Mouse (Mus musculus) neural tube, embryonic 12.5 days (tissue): ENCODE data around the gene Atxn1. TPM values are rescaled to one million over a fixed set of nuclear protein-coding genes. Genes with fewer than 3 reads are reported as not detected.

Experiments
- ATAC-seq: fragments of 200-750 bp; cut with Nextera tagmentation; 2 replicates; pipeline ENCODE4 v1.8.0; 2017; ENCODE audit warnings: low read depth, mild to moderate bottlenecking, moderate TSS enrichment, moderate library complexity; ENCODE audit not compliant: low FRiP score
- H3K27ac ChIP-seq: fragments of 300-500 bp; sonication (generic); 2 replicates; pipeline ENCODE4 v1.5.1; 2016
- H3K27me3 ChIP-seq: fragments of 300-500 bp; sonication (generic); replicated peaks from 2 replicates; pipeline ENCODE4 v1.6.1; 2016; ENCODE audit warnings: mild to moderate bottlenecking
- H3K36me3 ChIP-seq: fragments of 300-500 bp; sonication (generic); 2 replicates; pipeline ENCODE4 v1.6.1; 2016; ENCODE audit warnings: mild to moderate bottlenecking
- H3K4me1 ChIP-seq: fragments of 300-500 bp; sonication (generic); 2 replicates; pipeline ENCODE4 v1.6.1; 2016
- H3K4me2 ChIP-seq: fragments of 300-500 bp; sonication (generic); replicated peaks from 2 replicates; pipeline ENCODE4 v1.6.1; 2016; ENCODE audit warnings: mild to moderate bottlenecking
- H3K4me3 ChIP-seq: fragments of 300-500 bp; sonication (generic); 2 replicates; pipeline ENCODE4 v1.5.1; 2016
- H3K9ac ChIP-seq: fragments of 300-500 bp; sonication (generic); 2 replicates; pipeline ENCODE4 v1.6.1; 2016; ENCODE audit warnings: mild to moderate bottlenecking
- H3K9me3 ChIP-seq: fragments of 300-500 bp; sonication (generic); 2 replicates; pipeline ENCODE4 v1.6.1; 2016; ENCODE audit warnings: mild to moderate bottlenecking
- WGBS: fragments of 180-500 bp; shearing (Covaris S2); methylation state at CpG from one replicate; pipeline ENCODE4 v1.1.7; 2016; 5-methylcytosine and 5-hydroxymethylcytosine counted together
- polyA plus RNA-seq: library from polyadenylated mRNA; unstranded; fragments of >200 nt; fragmentation: Nextera tagmentation; extraction: Ambion mirVana; gene quantifications from 2 replicates; pipeline ENCODE4 v1.2.1, GENCODE M21; 2016

The Atxn1 gene
- polyA plus RNA-seq, 1 experiment from 2014 or later = 3.4 TPM

DNA sequence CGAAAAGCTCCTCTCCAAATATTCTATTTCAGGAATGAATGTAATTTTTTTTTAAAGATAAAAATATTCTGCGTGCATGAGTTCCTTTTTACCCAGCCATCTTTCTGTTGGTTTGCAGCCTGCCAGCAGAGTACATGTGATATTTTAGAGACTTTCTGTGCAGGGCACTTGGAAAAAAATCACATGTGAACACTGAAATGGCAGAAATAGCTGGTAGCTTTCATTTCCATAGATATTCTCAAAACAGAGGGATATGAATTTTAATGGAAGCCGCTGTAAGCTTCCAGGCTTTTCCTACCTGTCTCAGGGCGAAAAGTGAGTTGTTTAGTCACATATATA is 142.3 kb downstream of the Atxn1 start:
- H3K4me3 ChIP-seq = no peak overlapping the region
- ATAC-seq = no peak
- H3K9me3 ChIP-seq = no peaks in the 10 kb centered on the region
- peaks cover 5% of the 10 kb centered on the region; the same call in 1 of the 2 replicates for H3K4me1 ChIP-seq
- H3K36me3 ChIP-seq = no peaks in the 10 kb centered on the region
- H3K27ac ChIP-seq = no peak overlapping the region
- 90% methylated on average over 4 of the region's 4 CpGs for WGBS
- H3K9ac ChIP-seq = no peak overlapping the region
- H3K4me2 ChIP-seq = no peak overlapping the region
- no peaks in the 10 kb centered on the region for H3K27me3 ChIP-seq

DNA sequence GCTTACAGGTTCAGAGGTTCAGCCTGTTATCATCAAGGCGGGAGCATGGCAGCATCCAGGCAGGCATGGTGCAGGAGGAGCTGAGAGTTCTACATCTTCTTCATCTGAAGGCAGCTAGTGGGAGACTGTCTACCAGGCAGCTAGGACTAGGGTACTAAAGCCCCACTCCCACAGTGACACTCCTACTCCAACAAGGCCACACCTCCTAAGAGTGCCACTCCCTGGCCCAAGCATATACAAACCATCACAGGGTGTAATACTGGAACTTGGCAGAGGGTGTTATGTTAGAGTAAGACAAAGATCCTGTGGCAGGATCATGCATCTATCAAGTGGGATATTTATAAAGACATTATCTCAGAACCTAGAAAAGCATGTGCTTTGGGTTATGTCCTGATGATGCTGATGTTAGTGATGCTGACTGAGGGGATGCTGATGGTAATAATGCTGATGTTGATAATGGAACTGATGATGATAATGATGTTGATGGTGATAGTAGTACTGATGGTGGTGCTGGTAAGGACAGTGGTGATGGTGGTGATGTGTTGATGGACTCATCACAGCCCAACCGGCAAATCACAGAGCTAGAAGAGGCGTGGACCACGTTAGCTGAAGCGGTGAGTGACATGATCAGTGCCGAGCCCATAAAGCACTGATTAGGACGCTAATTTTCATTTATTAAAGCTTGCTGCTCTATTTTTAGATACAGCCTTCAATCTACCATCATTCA is 142.9 kb downstream of the Atxn1 start:
- WGBS = 94% methylated on average over 7 of the region's 7 CpGs
- H3K27ac ChIP-seq = no peak overlapping the region

DNA sequence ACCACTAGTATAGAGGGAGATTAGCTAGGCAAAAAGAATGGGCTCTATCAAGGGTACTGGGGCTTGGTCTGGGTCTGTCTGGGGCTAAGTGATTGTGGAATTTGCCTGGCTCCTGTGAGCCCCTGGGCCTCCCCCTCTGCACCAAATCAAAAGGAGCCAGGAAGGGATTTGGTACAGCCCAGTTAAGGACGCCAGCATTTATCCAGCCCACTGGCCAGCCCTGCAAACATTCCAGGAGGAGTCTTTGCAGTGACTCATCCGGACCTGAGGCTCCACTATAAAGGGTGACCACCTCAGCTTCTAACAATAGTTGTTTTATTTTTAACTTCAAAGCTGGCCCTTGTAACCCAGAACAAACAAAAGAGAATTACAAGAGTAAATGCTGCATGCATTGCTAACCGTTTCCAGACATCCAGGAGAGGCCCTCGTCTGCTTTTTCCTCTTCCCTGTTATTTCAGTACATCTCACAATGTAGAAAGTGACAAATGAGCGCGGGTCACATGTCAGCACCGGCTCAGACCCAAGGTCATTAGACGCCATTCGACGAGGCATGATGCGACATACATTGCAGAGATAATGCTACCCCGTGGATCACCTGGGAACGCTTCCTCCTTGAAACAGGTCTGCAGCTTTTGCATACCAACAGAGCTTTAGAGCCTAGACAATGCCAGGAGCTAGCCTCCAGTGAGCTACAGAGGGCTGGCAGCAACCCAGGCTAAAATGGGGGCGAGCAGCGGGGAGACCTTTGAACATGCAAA is 144.2 kb downstream of the Atxn1 start:
- H3K9me3 ChIP-seq = no peaks in the 10 kb centered on the region
- H3K27me3 ChIP-seq = no peaks in the 10 kb centered on the region
- no peak for ATAC-seq
- H3K27ac ChIP-seq = no peak overlapping the region
- 47% methylated on average over 15 of the region's 15 CpGs for WGBS
- no peak overlapping the region for H3K4me2 ChIP-seq
- no peaks in the 10 kb centered on the region for H3K36me3 ChIP-seq
- no peak overlapping the region for H3K9ac ChIP-seq
- H3K4me1 ChIP-seq = 0 out of 2 replicates have a peak, but pooled peaks cover 4% of the 10 kb centered on the region
- H3K4me3 ChIP-seq = no peak overlapping the region

More for the DNA sequence above, 142.9 kb downstream of the Atxn1 start:
- Histone ChIP-seq H3K36me3 (no peaks in the 10 kb centered on the region), H3K9me3 (no peaks in the 10 kb centered on the region), H3K4me1 (0 out of 2 replicates have a peak, but pooled peaks cover 4% of the 10 kb centered on the region), H3K9ac (no peak overlapping the region), H3K27me3 (no peaks in the 10 kb centered on the region), H3K4me3 (no peak overlapping the region), H3K4me2 (no peak overlapping the region)
- no peak for ATAC-seq

DNA sequence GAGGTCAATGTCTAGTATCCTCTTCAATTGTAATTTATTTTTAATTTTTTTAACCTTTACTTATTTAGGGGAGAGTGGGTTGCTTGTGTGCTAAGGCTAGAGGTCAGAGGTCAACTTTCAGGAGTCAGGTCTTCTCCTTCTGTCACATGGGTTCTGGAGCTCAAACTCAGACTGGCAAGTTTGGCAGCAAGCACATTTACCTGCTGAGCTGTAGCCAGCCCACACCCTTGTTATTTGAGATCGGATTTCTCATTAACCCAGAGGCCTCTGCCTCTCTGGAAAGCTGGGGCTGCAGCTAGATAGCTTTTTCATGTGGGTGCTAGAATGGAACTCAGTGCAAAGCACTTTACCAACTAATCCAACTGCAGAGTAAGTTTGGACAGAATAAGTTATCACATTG is 148.1 kb downstream of the Atxn1 start:
- H3K4me2 ChIP-seq = no peak overlapping the region
- H3K27ac ChIP-seq = no peak overlapping the region
- H3K4me3 ChIP-seq = no peak overlapping the region
- no peak overlapping the region for H3K9ac ChIP-seq
- H3K36me3 ChIP-seq = no peaks in the 10 kb centered on the region
- no peak for ATAC-seq
- WGBS = 66% methylated on average over 1 of the region's 1 CpGs
- H3K4me1 ChIP-seq = 0 out of 2 replicates have a peak, but pooled peaks cover 4% of the 10 kb centered on the region
- no peaks in the 10 kb centered on the region for H3K27me3 ChIP-seq
- no peaks in the 10 kb centered on the region for H3K9me3 ChIP-seq

DNA sequence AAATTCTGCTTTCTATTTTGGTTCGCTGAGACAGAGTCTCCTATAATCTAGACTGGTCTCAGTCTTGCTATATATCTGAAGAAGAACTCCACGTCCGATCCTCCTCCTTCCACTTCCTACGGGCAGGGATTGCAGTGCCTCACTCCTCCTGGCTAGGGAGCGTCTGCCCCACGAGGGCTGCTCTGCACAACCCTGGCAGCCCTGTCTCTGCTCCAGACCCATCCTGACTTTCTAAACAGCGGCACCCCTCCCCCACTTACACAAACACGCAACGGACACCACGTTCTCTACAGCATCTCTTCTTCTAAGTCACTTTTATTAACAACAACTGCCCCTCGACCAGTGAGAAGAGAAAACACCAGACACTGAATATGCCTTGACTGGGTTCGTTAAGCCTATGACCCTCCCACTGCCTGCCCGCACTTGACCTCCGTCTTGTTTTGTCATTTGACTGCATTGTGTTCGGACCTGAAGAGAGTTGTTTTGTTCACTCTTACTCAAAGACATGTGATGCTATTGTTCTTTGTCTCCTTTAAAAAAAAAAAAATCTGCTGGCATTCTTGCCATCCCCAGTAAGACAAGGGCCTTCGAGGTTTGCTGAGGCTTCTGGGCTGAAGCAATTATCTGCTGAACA is 154.9 kb downstream of the Atxn1 start:
- Histone ChIP-seq H3K9ac (no peak overlapping the region), H3K27ac (no peak overlapping the region), H3K4me1 (peaks cover 21% of the 10 kb centered on the region), H3K9me3 (no peaks in the 10 kb centered on the region), H3K4me2 (no peak overlapping the region; the same call in 1 of the 2 replicates), H3K36me3 (no peaks in the 10 kb centered on the region), H3K27me3 (no peaks in the 10 kb centered on the region), H3K4me3 (no peak overlapping the region)
- WGBS = 36% methylated on average over 16 of the region's 16 CpGs
- ATAC-seq = no peak

DNA sequence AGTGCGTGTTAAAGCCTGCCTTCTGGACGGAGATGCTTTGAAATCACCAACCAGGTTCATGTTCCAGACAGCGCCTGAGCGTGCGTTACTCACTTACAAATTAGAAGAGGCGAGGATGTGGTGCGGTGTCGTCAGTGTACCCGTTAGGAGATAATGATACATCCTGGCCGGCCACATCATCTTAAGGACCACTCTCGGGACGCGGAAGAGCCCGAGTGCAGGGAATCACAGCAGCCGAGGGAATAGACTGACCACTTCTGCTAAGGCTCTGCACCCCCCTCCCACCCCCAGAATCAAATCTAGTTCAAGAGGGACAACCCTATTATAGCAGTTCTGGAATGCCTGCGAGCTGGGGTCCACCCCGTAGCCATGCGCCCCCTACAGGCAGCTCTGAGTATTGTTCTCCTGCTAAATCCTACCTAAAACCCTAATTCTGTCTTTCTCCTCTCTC is 157.2 kb downstream of the Atxn1 start:
- Histone ChIP-seq H3K36me3 (no peaks in the 10 kb centered on the region), H3K4me2 (peak overlapping the region; percentile 51), H3K4me1 (peaks cover 21% of the 10 kb centered on the region), H3K27me3 (no peaks in the 10 kb centered on the region), H3K9me3 (no peaks in the 10 kb centered on the region), H3K4me3 (no peak overlapping the region), H3K27ac (no peak overlapping the region), H3K9ac (no peak overlapping the region)
- 36% methylated on average over 18 of the region's 18 CpGs for WGBS
- no peak for ATAC-seq

DNA sequence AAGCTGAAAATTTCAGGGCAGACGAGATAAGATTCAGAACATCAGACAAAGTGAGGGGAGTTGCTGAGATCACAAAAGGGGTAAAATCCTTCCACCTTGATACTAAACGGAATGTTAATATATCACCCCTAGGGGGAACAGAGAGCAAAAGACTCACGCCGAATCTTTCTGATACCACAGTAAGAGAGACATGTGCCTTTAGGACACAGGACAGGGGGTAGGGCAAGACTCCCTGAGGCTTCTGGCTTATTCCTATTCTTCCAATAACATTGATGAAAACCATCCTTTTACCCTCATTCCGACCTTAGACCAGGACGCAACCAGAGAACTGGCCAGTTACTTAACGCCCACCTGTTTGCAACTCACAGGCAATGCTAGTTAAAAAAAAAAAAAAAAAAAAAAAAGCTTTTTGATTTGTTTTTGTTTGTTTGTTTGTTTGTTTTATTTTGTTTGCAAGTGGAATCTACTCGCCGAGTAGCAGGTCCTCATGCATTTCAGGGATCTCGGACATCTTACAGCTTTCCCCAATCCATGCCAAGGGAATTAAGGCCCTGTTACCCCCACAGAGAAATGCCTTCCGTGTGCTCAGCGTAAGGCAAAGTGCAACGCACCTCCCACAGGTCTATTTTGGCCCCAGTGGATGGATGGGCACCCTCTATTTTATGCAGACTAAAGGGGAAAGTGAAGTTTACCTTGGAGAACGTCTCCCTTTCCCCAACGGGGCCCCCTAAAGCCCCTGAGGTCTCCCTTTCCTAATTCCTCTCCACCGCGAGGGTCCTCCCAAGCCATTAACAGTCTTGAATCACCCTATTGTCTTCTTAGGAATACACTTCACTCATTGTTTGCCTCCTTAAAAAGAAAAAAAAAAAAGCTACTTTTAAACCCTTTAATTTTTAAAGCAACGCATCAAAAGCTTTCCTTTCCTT is 157.9 kb downstream of the Atxn1 start:
- Histone ChIP-seq H3K4me2 (peak overlapping the region; percentile 51), H3K4me1 (peaks cover 21% of the 10 kb centered on the region), H3K27ac (no peak overlapping the region), H3K27me3 (no peaks in the 10 kb centered on the region), H3K36me3 (no peaks in the 10 kb centered on the region), H3K9ac (no peak overlapping the region), H3K4me3 (no peak overlapping the region), H3K9me3 (no peaks in the 10 kb centered on the region)
- ATAC-seq = no peak
- whole genome bisulfite sequencing = 46% methylated on average over 18 of the region's 18 CpGs

DNA sequence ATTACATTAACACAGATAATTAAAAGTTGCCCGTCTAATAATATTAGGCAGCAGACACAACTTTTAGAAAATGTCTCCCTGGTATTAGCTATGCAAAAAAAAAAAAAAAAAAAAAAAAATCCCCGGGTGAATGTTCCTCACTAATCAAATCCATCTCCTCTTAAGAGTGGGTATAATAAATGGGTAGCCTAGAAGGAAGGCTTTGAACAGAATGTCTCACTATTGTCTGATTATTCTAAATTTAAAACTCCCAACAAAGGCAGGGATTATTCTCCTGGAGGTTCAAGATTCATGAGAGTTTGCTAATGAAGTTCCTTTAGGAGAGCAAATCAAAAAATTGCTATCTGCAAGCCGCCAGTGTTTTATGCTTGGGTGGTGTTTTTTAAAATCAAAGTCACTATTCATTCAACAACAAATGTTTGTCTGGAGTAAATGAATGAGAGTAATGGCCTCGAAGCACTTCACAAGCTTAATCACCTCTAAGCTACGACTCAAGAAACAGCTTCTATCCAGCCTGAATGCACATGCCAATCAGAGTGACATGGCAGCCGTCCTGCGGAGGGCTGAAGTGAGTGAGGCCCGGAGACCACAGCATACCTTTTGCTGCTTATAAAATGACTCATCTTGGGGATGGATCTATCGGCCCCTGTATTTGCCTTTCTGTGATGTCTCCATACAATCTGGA is 158.8 kb downstream of the Atxn1 start:
- Histone ChIP-seq H3K4me3 (no peak overlapping the region), H3K4me2 (no peak overlapping the region), H3K36me3 (no peaks in the 10 kb centered on the region), H3K9ac (no peak overlapping the region), H3K4me1 (peaks cover 21% of the 10 kb centered on the region), H3K27ac (no peak overlapping the region), H3K9me3 (no peaks in the 10 kb centered on the region), H3K27me3 (no peaks in the 10 kb centered on the region)
- ATAC-seq = no peak
- 35% methylated on average over 9 of the region's 9 CpGs for WGBS

DNA sequence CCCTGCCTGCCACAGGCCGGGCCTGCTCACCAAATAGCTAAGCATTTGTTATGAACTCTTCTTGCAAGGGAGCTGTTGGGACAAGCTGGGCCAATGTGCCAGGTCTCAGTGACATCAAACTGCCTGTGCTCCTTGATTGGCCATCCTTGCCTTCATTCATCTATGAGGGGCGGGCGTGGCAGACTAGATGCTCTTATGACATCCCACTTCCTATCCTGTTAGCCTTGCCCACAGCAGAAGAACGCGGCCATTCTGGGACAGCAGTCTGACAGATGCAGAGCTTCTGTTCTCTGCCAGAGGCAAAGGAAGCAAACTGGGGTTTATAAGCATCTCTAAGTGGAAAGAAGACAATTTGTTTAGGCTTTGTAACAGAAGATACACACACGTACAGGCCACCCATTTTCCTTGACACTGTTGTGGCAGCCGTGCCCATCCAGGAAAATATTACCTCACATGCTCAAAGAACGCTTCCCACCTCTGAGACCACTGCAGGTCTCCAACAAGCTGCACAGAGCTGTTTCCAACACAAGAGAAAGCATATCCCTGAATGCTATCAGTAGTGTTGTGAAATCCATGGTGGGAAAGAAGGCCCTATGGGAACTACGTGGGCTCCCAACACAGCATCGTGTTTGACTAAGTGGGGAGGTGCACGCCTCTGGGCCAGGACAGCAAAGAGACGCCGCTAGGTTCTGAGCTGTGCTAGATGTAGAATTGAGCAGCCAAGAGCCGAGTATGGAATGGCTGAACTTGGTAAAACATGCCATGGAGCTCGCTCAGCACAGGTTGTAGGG is 162.0 kb downstream of the Atxn1 start:
- Histone ChIP-seq H3K36me3 (no peaks in the 10 kb centered on the region), H3K9ac (no peak overlapping the region), H3K27ac (no peak overlapping the region), H3K4me1 (peaks cover 12% of the 10 kb centered on the region), H3K4me2 (no peak overlapping the region), H3K27me3 (no peaks in the 10 kb centered on the region), H3K9me3 (no peaks in the 10 kb centered on the region), H3K4me3 (no peak overlapping the region)
- 91% methylated on average over 15 of the region's 15 CpGs for WGBS
- no peak for ATAC-seq

DNA sequence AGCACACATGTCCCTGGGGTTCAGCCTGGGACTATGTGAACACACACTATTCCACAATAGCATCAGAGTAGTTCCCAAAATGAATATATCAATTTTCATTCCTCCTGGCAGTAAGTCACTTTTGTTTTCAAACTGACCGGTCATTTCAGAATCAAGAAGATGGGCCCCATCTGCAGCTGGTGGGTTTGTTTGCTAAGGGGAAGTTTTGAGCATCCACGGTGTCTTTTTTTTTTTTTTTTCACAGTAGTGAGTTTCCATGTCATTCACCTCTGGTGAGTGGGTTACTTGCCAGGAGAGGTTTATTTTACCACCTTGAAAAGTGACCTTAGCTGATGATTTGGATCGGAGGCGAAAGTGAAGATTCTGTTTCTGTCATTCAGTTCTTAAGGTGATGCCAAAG is 166.6 kb downstream of the Atxn1 start:
- Histone ChIP-seq H3K27ac (no peak overlapping the region), H3K4me1 (no peaks in the 10 kb centered on the region), H3K4me3 (no peak overlapping the region), H3K4me2 (no peak overlapping the region), H3K9ac (no peak overlapping the region), H3K9me3 (no peaks in the 10 kb centered on the region), H3K27me3 (no peaks in the 10 kb centered on the region), H3K36me3 (peaks cover 4% of the 10 kb centered on the region; the same call in 1 of the 2 replicates)
- no peak for ATAC-seq
- 92% methylated on average over 4 of the region's 4 CpGs for WGBS

DNA sequence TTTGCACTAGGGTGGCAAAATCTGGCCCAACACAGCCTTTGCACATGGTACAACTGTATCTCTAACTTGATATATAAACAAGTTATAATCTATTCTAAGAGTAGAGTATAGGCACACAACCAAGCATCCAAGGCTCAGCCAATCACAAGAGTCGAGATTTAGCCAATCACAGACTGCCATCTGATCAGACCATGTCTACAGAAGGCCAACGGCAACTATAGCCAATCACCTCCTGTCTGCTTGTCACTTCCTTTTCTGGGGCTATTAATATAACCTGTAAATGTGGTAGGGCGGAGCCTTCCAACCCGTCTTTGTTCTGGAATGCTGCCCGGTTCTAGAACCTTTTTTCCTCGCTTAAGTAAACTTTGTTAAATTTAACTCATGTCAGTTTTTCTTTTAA is 167.1 kb downstream of the Atxn1 start:
- ATAC-seq = no peak
- no peaks in the 10 kb centered on the region for H3K27me3 ChIP-seq
- peaks cover 4% of the 10 kb centered on the region; the same call in 1 of the 2 replicates for H3K36me3 ChIP-seq
- no peaks in the 10 kb centered on the region for H3K9me3 ChIP-seq
- H3K4me1 ChIP-seq = no peaks in the 10 kb centered on the region
- WGBS = 88% methylated on average over 6 of the region's 6 CpGs
- H3K4me3 ChIP-seq = no peak overlapping the region
- H3K9ac ChIP-seq = no peak overlapping the region
- H3K4me2 ChIP-seq = no peak overlapping the region
- H3K27ac ChIP-seq = no peak overlapping the region
